Mouse (Mus musculus) retina, adult 2 months (tissue): ENCODE results near the gene Irf2bp1.
A peak's percentile ranks its signal among the peaks of the same experiment; 100 is the strongest.

Experiments used
- DNase-seq: peaks from one replicate; pipeline ENCODE4 v3.0.0-alpha.2; 2012; ENCODE audit warnings: low read depth, low spot score

The Irf2bp1 gene

DNA sequence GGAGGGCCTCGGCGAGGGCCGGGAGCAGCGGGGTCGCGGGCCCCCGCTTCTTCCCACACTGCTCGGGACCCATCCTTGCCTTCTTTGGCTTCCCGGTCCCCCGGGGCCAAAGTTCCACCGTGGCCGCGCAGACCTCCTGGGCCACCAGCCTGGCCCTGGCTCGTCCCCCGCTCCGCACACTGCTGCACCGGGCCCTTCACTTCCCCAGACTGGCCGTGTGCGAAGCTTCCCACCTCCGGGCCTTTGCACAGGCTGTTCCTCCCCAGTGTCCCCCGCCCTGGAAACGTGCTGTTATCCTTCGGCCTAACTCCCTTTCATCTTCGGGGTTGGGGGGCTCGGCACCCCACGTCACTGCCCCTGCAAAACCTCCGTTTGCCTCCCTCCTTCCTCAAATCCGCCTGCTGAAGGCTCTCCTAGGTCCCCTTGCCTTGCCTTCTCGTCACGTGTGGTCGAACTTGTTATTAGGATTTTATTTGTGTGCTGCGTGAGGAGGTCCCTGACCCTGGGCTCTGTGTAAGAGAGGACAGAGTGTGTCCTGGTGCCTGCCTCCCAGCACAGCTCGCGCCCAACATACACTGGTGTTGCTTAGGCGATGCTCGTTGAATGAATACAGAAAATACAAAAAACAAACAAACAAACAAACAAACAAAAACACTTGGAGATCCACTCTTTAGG lies 20.9 kb downstream of the Irf2bp1 start:
- no peak for DNase-seq

DNA sequence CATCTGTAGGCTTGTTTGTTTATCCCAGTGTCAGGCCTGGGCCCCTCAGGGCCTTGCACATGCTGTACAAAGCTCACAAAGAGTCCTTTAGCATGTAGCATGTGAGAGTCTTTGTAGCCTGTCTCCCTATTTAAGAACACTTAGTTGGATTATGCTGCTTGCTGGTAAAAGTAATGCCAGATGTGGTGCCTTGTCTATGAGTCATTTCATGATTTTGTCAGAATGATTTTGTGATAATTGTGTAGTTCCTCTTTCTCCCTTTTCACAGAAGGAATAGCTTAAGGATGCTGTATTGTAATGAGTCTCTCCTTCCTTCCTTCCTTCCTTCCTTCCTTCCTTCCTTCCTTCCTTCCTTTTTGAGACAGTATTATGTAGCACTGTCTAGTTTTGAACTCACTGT lies 24.2 kb downstream of the Irf2bp1 start:
- no peak for DNase-seq

DNA sequence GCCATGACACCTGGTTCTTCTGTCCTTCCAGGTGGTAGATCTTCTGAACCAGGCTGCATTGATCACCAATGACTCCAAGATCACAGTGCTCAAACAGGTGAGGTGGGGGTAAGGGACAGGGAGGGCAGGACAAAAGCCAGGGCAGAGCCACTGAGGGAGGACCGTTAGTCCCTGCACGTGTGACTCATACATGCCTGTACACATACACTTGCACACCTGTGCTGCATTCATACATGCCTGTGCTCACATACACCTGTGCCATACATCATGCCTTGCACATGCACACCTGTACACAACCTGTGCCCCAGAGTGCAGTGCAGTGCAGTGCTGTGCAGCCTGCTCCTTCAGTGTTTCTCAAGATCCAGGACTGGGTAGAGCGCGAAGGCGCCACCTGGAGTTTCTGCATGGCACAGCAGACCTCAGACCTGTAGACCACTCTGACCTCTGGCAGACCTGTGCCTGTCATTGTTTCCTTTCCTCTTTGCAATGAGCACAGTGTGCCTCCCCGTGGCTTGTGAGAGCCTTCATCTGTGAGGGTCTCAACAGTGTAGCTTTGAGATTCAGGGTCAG lies 25.3 kb downstream of the Irf2bp1 start:
- no peak for DNase-seq

DNA sequence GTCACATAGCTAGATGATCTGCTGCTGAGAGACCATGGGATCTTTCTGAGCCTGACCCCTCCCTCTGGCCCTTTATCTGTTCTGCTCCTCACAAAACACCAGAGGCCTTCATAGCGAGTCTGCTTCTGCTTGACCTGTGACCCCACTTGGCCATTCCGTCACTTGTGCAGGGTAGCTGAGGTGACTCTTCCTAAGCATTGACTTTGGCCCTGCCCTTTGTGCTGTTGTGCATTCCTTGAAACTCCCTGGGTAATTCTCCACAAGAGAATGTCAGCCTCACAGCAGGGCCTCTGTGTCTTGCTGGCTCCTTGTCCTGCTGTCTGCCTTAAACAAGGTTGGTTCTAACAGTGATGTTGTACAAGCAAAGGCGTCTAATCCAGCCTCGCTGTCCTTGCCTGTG lies 27.8 kb downstream of the Irf2bp1 start:
- no peak for DNase-seq

DNA sequence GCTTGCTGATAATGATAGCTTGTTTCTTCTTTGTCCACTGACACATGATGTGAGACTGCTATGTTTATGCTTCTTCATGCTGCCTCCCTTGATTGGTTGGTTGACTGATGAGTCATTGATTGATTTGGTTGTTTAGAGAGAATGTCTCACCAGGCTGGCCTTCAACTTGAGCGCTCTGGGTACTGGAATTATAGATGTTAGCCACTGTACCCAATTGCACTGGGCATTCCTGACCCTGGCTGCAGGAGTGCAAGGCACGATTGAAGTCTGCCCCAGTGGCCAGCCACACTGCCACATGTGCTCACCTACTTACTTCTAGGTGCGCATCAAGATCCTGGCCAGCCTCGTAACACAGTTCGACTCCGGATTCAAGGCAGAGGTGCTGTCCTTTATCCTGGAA lies 40.8 kb downstream of the Irf2bp1 start:
- DNase-seq, result no peak

DNA sequence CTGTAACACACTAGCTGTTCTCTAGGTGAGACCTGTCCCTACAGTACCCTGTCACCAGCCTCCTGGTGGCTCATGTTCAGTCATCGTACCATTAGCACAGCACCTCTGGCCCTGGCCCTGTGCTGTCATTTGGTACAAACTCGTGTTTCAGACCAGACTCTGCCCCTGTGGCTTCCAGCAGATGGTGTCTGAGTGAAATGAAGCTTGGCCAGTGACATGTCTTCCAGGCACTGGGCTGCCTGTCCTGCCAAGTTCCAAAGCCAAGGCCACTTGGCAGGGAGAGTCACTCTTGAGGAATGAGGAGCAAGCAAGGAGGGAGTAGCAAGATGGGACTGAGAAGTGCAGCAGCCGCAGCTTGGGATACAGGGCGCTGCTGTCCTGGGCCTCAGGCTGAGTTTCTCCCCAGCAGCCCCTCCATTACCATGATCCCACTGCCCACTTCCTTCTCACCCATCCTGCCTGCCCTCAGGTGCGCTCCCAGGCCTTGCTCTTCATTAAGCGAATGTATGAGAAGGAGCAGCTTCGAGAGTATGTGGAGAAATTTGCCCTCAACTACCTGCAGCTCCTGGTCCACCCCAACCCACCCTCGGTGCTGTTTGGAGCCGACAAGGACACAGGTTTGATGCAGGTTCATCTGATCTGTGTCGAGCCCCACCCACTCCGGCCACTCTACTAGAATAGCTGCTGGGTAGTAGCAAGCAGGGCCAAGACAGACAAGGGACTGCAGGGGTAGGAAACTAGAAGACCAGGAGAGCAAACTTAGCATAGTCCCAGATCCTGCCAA lies 42.6 kb downstream of the Irf2bp1 start:
- DNase-seq, result no peak

DNA sequence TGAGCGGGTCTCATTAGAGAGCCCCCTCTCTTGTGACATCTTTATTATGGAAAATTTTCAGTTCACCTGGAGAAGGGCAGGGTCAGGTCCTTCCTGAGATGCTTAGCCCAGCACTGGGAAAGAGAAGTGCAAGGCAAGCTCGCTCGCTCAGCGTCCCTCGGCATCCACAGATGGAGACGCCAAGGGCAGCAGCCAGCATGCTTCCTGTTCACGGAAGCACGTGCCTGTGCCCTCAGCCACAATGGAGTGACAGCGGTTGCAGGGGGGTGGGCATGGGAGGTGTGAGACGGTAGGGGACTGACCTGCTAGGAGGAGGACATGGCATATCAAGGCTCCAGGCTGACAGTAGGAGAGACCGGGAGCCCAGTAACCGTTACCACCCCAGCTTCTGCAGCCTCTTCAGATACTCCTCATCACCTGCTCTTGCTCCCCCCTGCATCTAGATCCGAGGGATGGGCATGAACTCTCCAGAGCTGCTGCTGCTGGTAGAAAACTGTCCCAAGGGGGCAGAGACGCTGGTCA lies 44.2 kb downstream of the Irf2bp1 start:
- no peak for DNase-seq

DNA sequence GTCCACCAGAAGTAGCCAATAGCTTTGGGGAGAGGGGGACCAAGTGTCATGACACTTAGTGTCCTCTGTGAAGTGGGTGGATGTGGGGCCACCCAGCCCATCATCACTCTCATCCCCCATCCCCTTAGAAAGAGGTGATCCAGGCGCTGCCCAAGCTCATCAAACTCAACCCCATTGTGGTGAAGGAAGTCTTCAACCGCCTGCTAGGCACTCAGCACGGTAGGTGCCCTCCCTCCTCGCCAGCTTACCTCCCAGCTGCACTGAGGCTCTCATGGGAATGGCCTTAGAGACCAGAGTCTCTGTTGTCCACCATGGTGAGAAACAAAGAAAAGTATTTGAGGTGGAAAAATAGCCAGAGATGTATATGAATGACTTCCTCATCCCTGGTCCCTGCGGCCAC lies 45.4 kb downstream of the Irf2bp1 start:
- DNase-seq, result no peak

DNA sequence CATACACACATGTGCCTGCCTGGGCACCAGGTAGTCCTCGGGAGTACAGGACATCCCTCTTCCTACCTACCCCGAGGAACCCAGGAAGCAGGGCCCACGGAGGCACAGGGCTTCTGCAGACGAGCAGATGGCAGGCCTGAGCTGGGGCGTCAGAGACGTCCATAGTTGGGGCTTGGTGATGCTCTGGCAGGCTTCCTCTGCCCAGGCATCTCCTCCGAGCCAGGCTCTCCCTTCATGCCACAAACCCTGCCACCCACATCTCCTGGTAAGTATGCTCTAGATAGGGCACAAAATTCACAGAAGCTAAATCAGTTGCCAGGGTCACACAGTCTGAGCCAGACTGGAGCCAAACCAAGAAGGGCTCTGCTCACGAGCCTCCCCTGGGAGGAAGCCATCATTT lies 46.3 kb downstream of the Irf2bp1 start:
- DNase-seq, result no peak

DNA sequence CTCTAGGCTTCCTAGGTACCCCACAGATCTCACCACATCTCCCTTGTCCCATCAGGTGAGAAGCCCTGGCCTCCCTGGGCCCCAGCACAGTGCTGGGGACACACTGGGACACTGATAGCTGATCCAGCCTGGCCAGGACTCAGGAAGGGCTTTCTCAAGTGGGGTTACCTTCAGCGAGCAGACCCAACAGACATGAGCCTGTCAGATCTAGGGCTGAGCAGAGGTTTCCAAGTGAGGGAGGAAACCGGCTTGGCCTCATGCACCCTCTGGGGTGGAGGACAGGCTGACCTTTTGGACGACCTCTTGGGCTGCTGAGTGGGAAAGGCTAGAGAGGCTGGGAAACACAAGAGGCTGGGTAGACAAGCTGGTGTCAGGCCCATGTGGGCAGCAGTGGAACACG lies 47.3 kb downstream of the Irf2bp1 start:
- DNase-seq, result no peak

DNA sequence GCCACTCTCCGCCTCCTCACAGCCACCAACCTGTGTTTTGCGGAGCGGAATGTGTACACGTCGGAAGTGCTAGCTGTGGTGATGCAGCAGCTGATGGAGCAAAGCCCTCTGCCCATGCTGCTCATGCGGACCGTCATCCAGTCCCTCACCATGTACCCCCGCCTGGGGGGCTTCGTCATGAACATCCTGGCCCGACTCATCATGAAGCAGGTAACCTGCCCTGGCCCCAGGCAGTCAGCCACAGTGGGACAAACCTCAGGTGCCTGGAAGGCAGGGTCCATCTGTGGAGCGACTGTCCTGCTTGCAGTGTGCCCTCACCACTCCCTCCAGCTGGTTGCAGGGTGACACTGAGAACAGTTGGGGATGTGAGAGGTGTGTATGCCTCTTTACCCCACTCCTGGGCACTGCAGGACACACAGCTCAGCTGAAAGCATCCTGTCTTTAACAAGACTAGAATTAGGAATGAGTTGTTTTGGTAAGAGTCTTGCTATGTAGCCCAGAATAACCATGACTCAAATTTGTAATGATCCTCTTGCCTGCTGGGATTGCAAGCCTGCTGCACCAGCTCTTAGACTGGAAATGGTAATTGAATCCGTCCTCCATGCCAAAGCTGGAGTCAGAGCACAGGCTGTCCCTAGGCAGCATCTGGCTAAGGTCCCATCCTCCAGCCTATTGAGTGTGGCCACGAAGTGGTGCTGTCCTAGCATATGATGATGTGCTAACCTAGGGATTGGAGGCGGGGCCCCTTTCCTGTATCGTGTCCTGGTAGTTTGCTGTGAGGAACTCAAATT lies 48.7 kb downstream of the Irf2bp1 start:
- no peak for DNase-seq

DNA sequence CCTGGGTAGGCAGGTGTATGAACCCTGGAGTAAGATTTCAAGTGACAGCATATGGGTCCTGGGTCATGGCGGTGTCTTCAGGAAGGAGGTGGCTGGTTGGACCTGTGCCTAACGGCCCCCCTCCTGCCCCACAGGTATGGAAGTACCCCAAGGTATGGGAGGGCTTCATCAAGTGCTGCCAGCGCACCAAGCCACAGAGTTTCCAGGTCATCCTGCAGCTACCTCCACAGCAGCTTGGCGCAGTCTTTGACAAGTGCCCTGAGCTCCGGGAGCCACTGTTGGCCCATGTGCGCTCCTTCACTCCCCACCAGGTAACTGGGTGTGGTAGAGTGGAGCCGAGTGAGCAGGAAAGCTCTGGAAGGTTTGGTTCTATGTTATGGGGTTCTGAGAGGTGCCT lies 49.3 kb downstream of the Irf2bp1 start:
- DNase-seq, result no peak

DNA sequence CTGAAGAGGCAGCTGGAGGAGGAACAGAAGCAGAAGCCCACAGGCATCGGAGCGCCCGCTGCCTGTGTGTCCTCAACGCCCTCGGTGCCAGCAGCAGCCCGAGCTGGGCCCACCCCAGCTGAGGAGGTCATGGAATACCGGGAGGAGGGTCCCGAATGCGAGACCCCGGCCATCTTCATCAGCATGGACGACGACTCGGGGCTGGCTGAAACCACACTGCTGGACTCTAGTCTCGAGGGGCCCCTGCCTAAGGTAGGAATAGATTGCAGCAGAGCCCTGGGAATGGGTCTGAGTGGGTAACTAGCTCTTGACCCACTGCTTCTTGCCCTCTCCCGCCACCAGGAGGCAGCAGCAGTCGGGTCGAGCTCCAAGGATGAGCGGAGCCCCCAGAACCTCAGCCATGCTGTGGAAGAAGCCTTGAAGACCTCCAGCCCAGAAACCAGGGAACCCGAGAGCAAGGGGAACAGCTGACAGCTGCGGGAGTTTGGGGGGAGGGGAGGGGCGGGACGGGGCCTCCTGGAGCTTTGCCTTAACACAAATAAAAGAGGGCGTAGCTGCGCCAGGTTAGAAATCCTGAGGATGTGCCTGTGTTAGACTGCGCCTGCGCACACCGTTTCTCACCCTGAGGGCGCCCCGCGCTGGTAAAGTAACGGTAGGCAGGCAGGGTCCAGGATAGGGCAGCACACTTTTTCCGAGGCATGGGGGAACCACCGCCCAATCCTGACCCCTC lies 50.4 kb downstream of the Irf2bp1 start, which contains the start of gene Rsph6a:
Gene Rsph6a (plus strand): TSS at position 644 of the 730 bp plus-strand sequence.
- peak; percentile 13 for DNase-seq

DNA sequence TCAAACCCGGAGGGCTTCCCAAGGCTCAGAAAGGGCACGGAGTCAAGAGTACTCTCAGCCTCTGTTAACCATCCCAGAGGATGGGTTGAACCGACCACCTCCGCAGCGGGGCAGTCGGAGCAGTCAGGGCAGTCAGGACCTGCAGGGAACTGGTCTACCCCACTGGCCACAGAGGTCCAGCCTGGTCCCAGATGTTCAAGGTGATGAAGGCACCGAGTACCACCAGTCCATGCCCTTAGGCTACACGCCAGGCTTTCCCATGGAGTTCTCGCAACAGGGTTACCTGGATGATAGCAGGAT lies 50.9 kb downstream of the Irf2bp1 start:
- no peak for DNase-seq

DNA sequence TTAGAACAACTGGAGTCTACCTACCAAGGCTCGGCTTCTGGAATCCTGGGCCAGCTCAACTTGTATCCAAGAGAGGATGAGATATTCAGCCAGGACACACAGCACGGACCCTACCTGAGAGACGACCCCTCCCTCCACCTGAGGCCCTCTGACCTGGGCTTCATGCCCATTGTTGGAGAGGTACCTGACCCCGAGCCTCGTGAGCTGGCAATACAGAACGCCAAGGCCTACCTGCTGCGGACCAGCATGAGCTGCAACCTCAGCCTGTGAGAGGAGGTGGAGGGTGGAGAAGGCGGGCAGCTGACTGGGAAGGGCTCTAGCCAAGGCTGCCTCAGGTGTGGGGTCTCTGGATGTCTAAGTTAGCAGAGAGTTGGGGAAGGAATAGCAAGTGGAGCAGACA lies 51.3 kb downstream of the Irf2bp1 start:
- no peak for DNase-seq
